Mouse (Mus musculus): ENCODE measurements at regions not wholly inside any gene's neighbourhood (a gene's known extent, or its start where the extent isn't known, plus 50 kb on each side); places are given as distances from the start of the nearest gene placed in this dataset.
A peak's percentile ranks its signal among the peaks of the same experiment; 100 is the strongest.

DNA sequence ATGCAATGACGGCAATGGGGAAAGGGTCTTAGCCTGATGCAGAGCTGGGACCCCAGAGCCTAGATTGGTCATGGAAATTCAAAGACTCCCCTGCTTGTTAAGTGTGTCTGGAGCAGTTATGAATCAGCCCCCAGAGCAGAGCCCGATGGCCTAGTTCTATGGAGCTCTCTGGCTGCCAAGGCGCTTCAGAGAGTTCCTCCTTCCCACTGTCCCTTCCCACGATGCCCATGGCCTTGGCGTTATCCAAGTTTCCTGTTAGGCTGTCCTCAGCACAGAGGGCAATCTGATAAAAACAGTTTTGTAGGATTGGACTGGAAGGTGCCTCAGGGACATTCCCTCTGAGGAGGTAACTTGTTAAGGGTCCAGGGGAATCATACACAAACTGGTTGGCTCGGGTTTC, 62.2 kb upstream of the Id2 start:
- no peak for TF ChIP-seq CTCF (IDR thresholded peaks at IDR 0.05)
- TF ChIP-seq EP300 (IDR thresholded peaks at IDR 0.05) = no peak
- Histone ChIP-seq H3K9ac (replicated peaks; ENCODE audit: low read depth) (no peak overlapping the region), H3K4me2 (replicated peaks; ENCODE audit: low read depth, low read length) (no peak overlapping the region), H3K27me3 (replicated peaks; ENCODE audit: insufficient read depth, low read length) (no peaks in the 10 kb centered on the region), H3K27ac (ENCODE audit: low read length) (no peak overlapping the region), H3K36me3 (ENCODE audit: insufficient read depth, low read length) (no peaks in the 10 kb centered on the region), H3K4me1 (ENCODE audit: insufficient read depth, low read depth, low read length) (peaks cover 7% of the 10 kb centered on the region; the same call in 1 of the 2 replicates), H3K9me3 (ENCODE audit: low read length) (no peaks in the 10 kb centered on the region), H3K4me3 (ENCODE audit: low read depth, low read length) (no peak overlapping the region)
- ATAC-seq = no peak
- 82% methylated on average over 6 of the region's 6 CpGs for WGBS
- DNase-seq (ENCODE audit: low spot score) = no peak

DNA sequence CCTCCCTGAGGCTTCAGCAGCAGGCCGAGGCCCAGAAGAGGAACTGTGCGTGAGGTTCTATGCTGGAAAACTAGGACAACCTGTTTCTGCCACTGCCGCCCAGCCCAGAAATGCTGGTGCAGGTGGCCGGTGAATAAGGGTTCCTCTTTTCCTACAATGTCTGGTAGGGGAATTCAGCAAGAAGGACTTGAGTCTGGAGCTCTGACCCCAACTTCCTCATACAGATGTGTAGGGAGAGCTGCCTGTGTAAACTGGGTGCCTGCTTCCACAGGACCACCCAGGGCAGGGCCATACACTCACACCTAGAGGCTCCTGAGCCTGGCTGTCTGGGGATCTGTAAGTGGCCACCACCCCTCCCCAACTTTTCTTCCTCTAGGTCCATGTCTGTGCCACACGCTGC, 60.3 kb upstream of the Id2 start:
- Histone ChIP-seq H3K4me3 (ENCODE audit: low read depth, low read length) (no peak overlapping the region), H3K36me3 (ENCODE audit: insufficient read depth, low read length) (no peaks in the 10 kb centered on the region), H3K27me3 (replicated peaks; ENCODE audit: insufficient read depth, low read length) (no peaks in the 10 kb centered on the region), H3K9me3 (ENCODE audit: low read length) (no peaks in the 10 kb centered on the region), H3K27ac (ENCODE audit: low read length) (no peak overlapping the region), H3K4me2 (replicated peaks; ENCODE audit: low read depth, low read length) (no peak overlapping the region), H3K4me1 (ENCODE audit: insufficient read depth, low read depth, low read length) (no peaks in the 10 kb centered on the region), H3K9ac (replicated peaks; ENCODE audit: low read depth) (no peak overlapping the region)
- 71% methylated on average over 5 of the region's 5 CpGs for WGBS
- TF ChIP-seq CTCF (IDR thresholded peaks at IDR 0.05) = no peak
- no peak for TF ChIP-seq EP300 (IDR thresholded peaks at IDR 0.05)
- ATAC-seq (no peak), DNase-seq (ENCODE audit: low spot score) (no peak)

- H3K4me2 ChIP-seq (replicated peaks; ENCODE audit: low read depth, low read length) = no peak overlapping the region
- WGBS = 32% methylated on average over 9 of the region's 9 CpGs
- H3K27me3 ChIP-seq (replicated peaks; ENCODE audit: insufficient read depth, low read length) = no peaks in the 10 kb centered on the region
- DNase-seq (ENCODE audit: low spot score) = peak; percentile 41
- no peak overlapping the region for H3K27ac ChIP-seq (ENCODE audit: low read length)
- H3K9me3 ChIP-seq (ENCODE audit: low read length) = no peaks in the 10 kb centered on the region
- H3K36me3 ChIP-seq (ENCODE audit: insufficient read depth, low read length) = no peaks in the 10 kb centered on the region
- peak; percentile 67 for ATAC-seq
- H3K4me1 ChIP-seq (ENCODE audit: insufficient read depth, low read depth, low read length) = no peaks in the 10 kb centered on the region
- no peak overlapping the region for H3K9ac ChIP-seq (replicated peaks; ENCODE audit: low read depth)
- TF ChIP-seq CTCF (IDR thresholded peaks at IDR 0.05) = no peak
- TF ChIP-seq EP300 (IDR thresholded peaks at IDR 0.05) = peak; percentile 35; the same call in 1 of the 2 replicates
- H3K4me3 ChIP-seq (ENCODE audit: low read depth, low read length) = no peak overlapping the region
Measured at GRCm38 (mm10) chr12:25155396-25155795, 58.5 kb upstream of the Id2 start.

DNA sequence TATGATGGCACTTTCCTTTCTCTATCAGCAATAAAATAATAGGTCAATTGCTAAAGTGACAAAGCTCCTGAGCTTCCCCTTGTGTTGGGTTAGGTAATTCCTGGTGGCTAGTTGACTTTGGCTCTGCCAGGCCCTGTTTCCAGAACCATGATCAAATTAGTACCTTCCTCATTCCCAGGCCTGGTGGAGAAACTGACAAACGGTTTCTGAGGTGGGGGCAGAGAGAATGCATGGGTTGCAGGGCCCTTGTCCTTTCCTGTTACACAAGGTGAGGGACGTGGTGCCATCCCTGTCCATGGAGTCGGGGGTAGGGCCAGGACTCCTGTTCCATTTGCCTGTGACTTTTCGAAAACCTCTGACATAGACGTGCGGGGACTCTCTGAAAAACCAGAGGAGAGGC, 51.2 kb upstream of the Id2 start:
- no peaks in the 10 kb centered on the region for H3K27me3 ChIP-seq (replicated peaks; ENCODE audit: insufficient read depth, low read length)
- no peaks in the 10 kb centered on the region for H3K9me3 ChIP-seq (ENCODE audit: low read length)
- DNase-seq (ENCODE audit: low spot score) = no peak
- no peaks in the 10 kb centered on the region for H3K36me3 ChIP-seq (ENCODE audit: insufficient read depth, low read length)
- no peak overlapping the region for H3K9ac ChIP-seq (replicated peaks; ENCODE audit: low read depth)
- no peak for ATAC-seq
- WGBS = 88% methylated on average over 6 of the region's 6 CpGs
- no peak overlapping the region for H3K4me2 ChIP-seq (replicated peaks; ENCODE audit: low read depth, low read length)
- no peak overlapping the region for H3K27ac ChIP-seq (ENCODE audit: low read length)
- no peak overlapping the region for H3K4me3 ChIP-seq (ENCODE audit: low read depth, low read length)
- no peak for TF ChIP-seq EP300 (IDR thresholded peaks at IDR 0.05)
- TF ChIP-seq CTCF (IDR thresholded peaks at IDR 0.05) = no peak
- peaks cover 6% of the 10 kb centered on the region; the same call in 1 of the 2 replicates for H3K4me1 ChIP-seq (ENCODE audit: insufficient read depth, low read depth, low read length)

Measured in lung, postnatal 0 days (tissue).